Comparison of ENCODE assay signal across 17 mouse cellular contexts in genomic region chr1:152845211-152845730, GRCm38 (mm10).
"Had no signal": no experiment of that assay in that cellular context is flagged by ENCODE, and none has a peak within 500 bp of the region (broad histone marks: within the 10 kb centered on the region; RNA-seq: fewer than 3 reads in every experiment).

No protein-coding gene starts in this region.

- H3K9me3 ChIP-seq: midbrain, embryonic 10.5 days; neural tube, embryonic 15.5 days; stomach, embryonic 15.5 days had no signal

- ATAC-seq: lung, postnatal 0 days had no signal

- H3K9ac ChIP-seq: liver, embryonic 14.5 days; neural tube, embryonic 15.5 days; stomach, embryonic 15.5 days had no signal

- H3K27me3 ChIP-seq: neural tube, embryonic 15.5 days; stomach, embryonic 15.5 days had no signal

- DNase-seq: kidney, adult 18-20 months; kidney, postnatal 10 days; left cerebral cortex, postnatal 4 days; liver; lung, adult 2 months; lung, postnatal 36 days; midbrain, embryonic 14.5 days; retina, postnatal 1 day; thymus, adult 2 months; thymus, postnatal 36 days had no signal

- H3K4me1 ChIP-seq: midbrain, embryonic 10.5 days; neural tube, embryonic 15.5 days; stomach, embryonic 15.5 days had no signal

- H3K4me3 ChIP-seq: layer of hippocampus, adult 2 months; midbrain, embryonic 10.5 days; myocyte; neural tube, embryonic 15.5 days; stomach, embryonic 15.5 days had no signal

- H3K27ac ChIP-seq: layer of hippocampus, adult 2 months; liver, embryonic 14.5 days; midbrain, embryonic 10.5 days; neural tube, embryonic 15.5 days; stomach, embryonic 15.5 days had no signal

- H3K4me2 ChIP-seq: neural tube, embryonic 15.5 days; stomach, embryonic 15.5 days had no signal
